In genomic region chr3:86268074-86268702, GRCm38 (mm10) we compare ENCODE assay signal across 10 mouse cellular contexts. TPM values are rescaled to one million over a fixed set of nuclear protein-coding genes. Genes with fewer than 3 reads are reported as not detected.
DNase-seq lines count a peak whose midpoint lies in the region; ATAC-seq and TF ChIP-seq lines count a peak whose summit lies in the region.
"Had no signal": no experiment of that assay in that cellular context is flagged by ENCODE, and none has a peak within 500 bp of the region (broad histone marks: within the 10 kb centered on the region; RNA-seq: fewer than 3 reads in every experiment).

No protein-coding gene starts in this region.

- no peak overlapping the region for H3K27ac ChIP-seq in liver, embryonic 11.5 days (ENCODE audit: low read depth, low read length)
- H3K27ac ChIP-seq in liver, embryonic 12.5 days = no peak overlapping the region
- no peak overlapping the region for H3K27ac ChIP-seq in intestine, embryonic 16.5 days (ENCODE audit: low read length)
- H3K27ac ChIP-seq: macrophage had no signal

- no peak overlapping the region for H3K4me3 ChIP-seq in liver, embryonic 11.5 days (ENCODE audit: low read depth, low read length)
- H3K4me3 ChIP-seq in liver, embryonic 12.5 days = no peak overlapping the region
- no peak overlapping the region for H3K4me3 ChIP-seq in intestine, embryonic 16.5 days (ENCODE audit: low read length)
- H3K4me3 ChIP-seq: erythroblast, embryonic 14.5 days had no signal

- no peak overlapping the region for H3K9ac ChIP-seq in liver, embryonic 11.5 days (ENCODE audit: low read depth, low read length)
- no peak overlapping the region for H3K9ac ChIP-seq in liver, embryonic 12.5 days
- H3K9ac ChIP-seq in intestine, embryonic 16.5 days (ENCODE audit: low read depth, low read length) = no peak overlapping the region

- no peaks in the 10 kb centered on the region for H3K4me1 ChIP-seq in liver, embryonic 11.5 days (replicated peaks; ENCODE audit: control insufficient read depth, insufficient read depth, low read length)
- 0 out of 2 replicates have a peak, but pooled peaks cover 4% of the 10 kb centered on the region for H3K4me1 ChIP-seq in liver, embryonic 12.5 days
- H3K4me1 ChIP-seq in intestine, embryonic 16.5 days (ENCODE audit: control insufficient read depth, insufficient read depth, low read length) = no peaks in the 10 kb centered on the region

- no peaks in the 10 kb centered on the region for H3K27me3 ChIP-seq in liver, embryonic 11.5 days (replicated peaks; ENCODE audit: control insufficient read depth, insufficient read depth, low read length)
- no peaks in the 10 kb centered on the region for H3K27me3 ChIP-seq in liver, embryonic 12.5 days (replicated peaks)
- no peaks in the 10 kb centered on the region for H3K27me3 ChIP-seq in Patski
- no peaks in the 10 kb centered on the region for H3K27me3 ChIP-seq in intestine, embryonic 16.5 days (replicated peaks; ENCODE audit: control insufficient read depth, insufficient read depth, low read length)

- 28% methylated on average over 1 of the region's 1 CpGs for WGBS in liver, embryonic 11.5 days
- 12% methylated on average over 1 of the region's 1 CpGs for WGBS in liver, embryonic 12.5 days (ENCODE audit: insufficient replicate concordance)
- 3% methylated on average over 1 of the region's 1 CpGs for WGBS in intestine, embryonic 16.5 days

- DNase-seq in liver, embryonic 11.5 days (ENCODE audit: low spot score) = no peak
- peak; percentile 9 for DNase-seq in Patski (ENCODE audit: low read depth, low spot score)
- peak; percentile 83 for DNase-seq in embryo, embryonic 11 days
- DNase-seq in yolk sac, embryonic 10.5 days (ENCODE audit: low spot score) = peak; percentile 17
- DNase-seq in urinary bladder, postnatal 36 days (ENCODE audit: low spot score in 2 of 2) = no peak

- no peaks in the 10 kb centered on the region for H3K9me3 ChIP-seq in liver, embryonic 11.5 days (ENCODE audit: control insufficient read depth, low read length)
- no peaks in the 10 kb centered on the region for H3K9me3 ChIP-seq in liver, embryonic 12.5 days (replicated peaks)
- H3K9me3 ChIP-seq in intestine, embryonic 16.5 days (ENCODE audit: control insufficient read depth, low read length) = no peaks in the 10 kb centered on the region

- TF ChIP-seq CTCF in Patski (IDR thresholded peaks at IDR 0.05) = peak; percentile 89

- no peaks in the 10 kb centered on the region for H3K36me3 ChIP-seq in liver, embryonic 11.5 days (ENCODE audit: control insufficient read depth, insufficient read depth, low read length)
- H3K36me3 ChIP-seq in liver, embryonic 12.5 days = no peaks in the 10 kb centered on the region
- H3K36me3 ChIP-seq in intestine, embryonic 16.5 days (ENCODE audit: control insufficient read depth, insufficient read depth, low read length) = no peaks in the 10 kb centered on the region

- H3K4me2 ChIP-seq in liver, embryonic 11.5 days = no peak overlapping the region
- H3K4me2 ChIP-seq in liver, embryonic 12.5 days = no peak overlapping the region
- H3K4me2 ChIP-seq in intestine, embryonic 16.5 days (ENCODE audit: low read depth, low read length) = no peak overlapping the region

- POLR2A ChIA-PET in Patski (lab: Charles Lee) = no interaction called here

- in situ Hi-C loops in Patski (cut with MboI; ENCODE audit: low pct_unique_long_range_greater_than_20kb) = no loop called here

- peak; percentile 63 for ATAC-seq in liver, embryonic 11.5 days (replicated peaks; ENCODE audit: low FRiP score)
- no peak for ATAC-seq in liver, embryonic 12.5 days
- peak; percentile 76 for ATAC-seq in Patski
- ATAC-seq in intestine, embryonic 16.5 days = 0 out of 2 replicates have a peak, but pooled peaks have one; percentile 53
- peak; percentile 97 for ATAC-seq in megakaryocyte progenitor cell, adult 5-6 weeks (replicated peaks; ENCODE audit: poor library complexity)

- CTCF ChIA-PET in Patski (lab: Charles Lee) = interaction anchor here (0.8 to 1.2 kb wide), 8 partner anchors 8 to 70 kb away, joined by 3 to 5 read pairs (median 4); no protein-coding TSS in a partner anchor

RNA-seq across cellular contexts. Expression of gene Lrba, which starts 43.7 kb away (rescaled TPM):
- 3.8 and 4.2 TPM in 2 replicates for polyA plus RNA-seq in liver, embryonic 11.5 days (2014; fragmentation: Nextera tagmentation; extraction: Ambion mirVana)
- polyA plus RNA-seq in liver, embryonic 12.5 days (2016; fragmentation: Nextera tagmentation; extraction: Ambion mirVana) = 3.3 and 3.6 TPM in 2 replicates
- 35.1 TPM for polyA plus RNA-seq in Patski (2021)
- 5.9 and 6.0 TPM in 2 replicates for polyA plus RNA-seq in intestine, embryonic 16.5 days (2015; fragmentation: Nextera tagmentation; extraction: Ambion mirVana)
- total RNA-seq in megakaryocyte progenitor cell, adult 5-6 weeks (2015) = 11.5 and 12.8 TPM in 2 replicates
- 16.4 and 17.2 TPM in 2 replicates for total RNA-seq in megakaryocyte progenitor cell, adult 5-6 weeks (2017)

Comparison
In these comparisons a context has a peak if more than half of its experiments do, and no peak if none do; other contexts are left out.
1. DNase-seq: peak in Patski (single experiment), embryo, embryonic 11 days (single experiment) and yolk sac, embryonic 10.5 days (single experiment); none in liver, embryonic 11.5 days (single experiment) and urinary bladder, postnatal 36 days (0 of 2).